Mouse (Mus musculus) testis, adult 2 months (tissue): Measurements from ENCODE around the gene Gm8369. TPM values are rescaled to one million over a fixed set of nuclear protein-coding genes. Genes with fewer than 3 reads are reported as not detected.

ENCODE experiments used
- H3K27ac ChIP-seq: fragments of 200-500 bp; 2 replicates; pipeline ENCODE4 v1.5.1; 2012; ENCODE audit warnings: low read depth, low read length; ENCODE audit not compliant: control insufficient read depth, insufficient read depth
- H3K27me3 ChIP-seq: fragments of 200-500 bp; 2 replicates; pipeline ENCODE4 v1.6.1; 2012; ENCODE audit warnings: mild to moderate bottlenecking, low read length, moderate library complexity; ENCODE audit not compliant: control insufficient read depth, insufficient read depth
- H3K36me3 ChIP-seq: fragments of 200-500 bp; 2 replicates; pipeline ENCODE4 v1.6.1; 2012; ENCODE audit warnings: mild to moderate bottlenecking, low read length; ENCODE audit not compliant: control insufficient read depth, insufficient read depth
- H3K4me1 ChIP-seq: fragments of 200-500 bp; 2 replicates; pipeline ENCODE4 v1.6.1; 2012; ENCODE audit warnings: low read length; ENCODE audit not compliant: control insufficient read depth, insufficient read depth
- H3K4me3 ChIP-seq: fragments of 200-500 bp; 2 replicates; pipeline ENCODE4 v1.5.1; 2012; ENCODE audit warnings: low read depth, mild to moderate bottlenecking, low read length, moderate library complexity, mixed read lengths; ENCODE audit not compliant: control insufficient read depth
- CTCF ChIP-seq: fragments of 200-500 bp; IDR thresholded peaks from 2 replicates; pipeline ENCODE4 v1.5.1; 2012; ENCODE audit warnings: low read depth, mild to moderate bottlenecking, inconsistent platforms, low read length, moderate library complexity; ENCODE audit not compliant: control insufficient read depth, insufficient read depth, insufficient replicate concordance
- POLR2A ChIP-seq: fragments of 200-500 bp; IDR thresholded peaks from 2 replicates; pipeline ENCODE4 v1.6.1; 2012; ENCODE audit warnings: low read depth, mild to moderate bottlenecking, inconsistent platforms, low read length, moderate library complexity; ENCODE audit not compliant: control insufficient read depth
- polyA plus RNA-seq: library from polyadenylated mRNA; depleted of rRNA; stranded (reverse); fragments of >200 nt; gene quantifications from 2 replicates; pipeline ENCODE4 v1.2.3, GENCODE M21; 2012

Gm8369 gene
- polyA plus RNA-seq, 1 experiment = 3.8 TPM

- no peaks in the 10 kb centered on the region for H3K36me3 ChIP-seq
- H3K27me3 ChIP-seq = no peaks in the 10 kb centered on the region
- H3K27ac ChIP-seq = no peak overlapping the region
- H3K4me3 ChIP-seq = no peak overlapping the region
- H3K4me1 ChIP-seq = no peaks in the 10 kb centered on the region
- TF ChIP-seq CTCF = no peak
- TF ChIP-seq POLR2A = no peak
Observed at GRCm38 (mm10) chr19:11479714-11480113, 6.0 kb upstream of the Gm8369 start.

GRCm38 (mm10) chr19:11482684-11483083 lies 3.1 kb upstream of the Gm8369 start:
- no peaks in the 10 kb centered on the region for H3K36me3 ChIP-seq
- TF ChIP-seq POLR2A = no peak
- no peak for TF ChIP-seq CTCF
- no peaks in the 10 kb centered on the region for H3K4me1 ChIP-seq
- H3K27me3 ChIP-seq = no peaks in the 10 kb centered on the region
- H3K4me3 ChIP-seq = no peak overlapping the region
- no peak overlapping the region for H3K27ac ChIP-seq

GRCm38 (mm10) chr19:11483941-11484340 lies 1.8 kb upstream of the Gm8369 start:
- H3K4me3 ChIP-seq = no peak overlapping the region
- H3K27me3 ChIP-seq = no peaks in the 10 kb centered on the region
- TF ChIP-seq CTCF (no peak), POLR2A (no peak)
- no peak overlapping the region for H3K27ac ChIP-seq
- H3K36me3 ChIP-seq = no peaks in the 10 kb centered on the region
- no peaks in the 10 kb centered on the region for H3K4me1 ChIP-seq

DNA sequence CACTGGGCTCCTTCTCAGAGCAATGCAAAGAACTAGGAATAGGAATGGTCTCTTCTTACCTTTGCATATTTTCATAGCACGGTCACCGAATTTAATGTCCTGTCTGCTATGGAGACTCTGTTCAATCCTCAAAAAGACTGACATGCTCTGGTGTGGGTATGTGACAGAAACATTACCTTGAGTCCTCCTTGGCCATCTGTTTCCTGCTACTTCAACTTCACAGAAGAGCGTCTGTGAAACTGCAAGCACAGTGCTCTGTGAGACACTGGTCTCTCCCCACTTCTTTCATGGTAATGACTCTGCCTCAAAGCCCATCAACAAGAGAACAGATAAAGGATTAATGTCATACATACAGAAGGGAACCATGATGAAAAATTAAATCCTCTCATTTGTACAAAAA lies 1.4 kb upstream of the Gm8369 start:
- H3K27me3 ChIP-seq = no peaks in the 10 kb centered on the region
- H3K4me3 ChIP-seq = no peak overlapping the region
- no peaks in the 10 kb centered on the region for H3K36me3 ChIP-seq
- TF ChIP-seq CTCF (no peak), POLR2A (no peak)
- H3K27ac ChIP-seq = no peak overlapping the region
- H3K4me1 ChIP-seq = no peaks in the 10 kb centered on the region

DNA sequence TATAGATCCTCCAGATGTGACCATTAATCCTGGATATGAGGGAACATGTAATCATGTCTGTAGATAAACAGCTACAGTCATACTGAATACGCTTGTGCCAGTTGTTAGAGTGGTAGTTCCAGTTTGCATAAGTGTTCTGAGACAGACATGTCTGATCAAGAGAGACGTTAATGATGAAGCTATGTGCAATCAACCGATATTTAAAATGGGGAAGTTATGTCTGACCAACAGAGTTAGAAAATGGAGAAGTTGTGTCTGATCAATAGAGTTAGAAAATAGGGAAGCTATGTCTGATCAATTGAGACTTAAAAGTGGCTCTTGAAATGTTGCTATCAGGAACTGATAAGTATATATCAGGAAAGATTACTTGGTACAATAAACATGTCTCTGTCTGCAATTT lies 472 bp upstream of the Gm8369 start:
- Histone ChIP-seq H3K36me3 (no peaks in the 10 kb centered on the region), H3K4me1 (no peaks in the 10 kb centered on the region), H3K27ac (no peak overlapping the region), H3K27me3 (no peaks in the 10 kb centered on the region), H3K4me3 (no peak overlapping the region)
- no peak for TF ChIP-seq POLR2A
- TF ChIP-seq CTCF = no peak

DNA sequence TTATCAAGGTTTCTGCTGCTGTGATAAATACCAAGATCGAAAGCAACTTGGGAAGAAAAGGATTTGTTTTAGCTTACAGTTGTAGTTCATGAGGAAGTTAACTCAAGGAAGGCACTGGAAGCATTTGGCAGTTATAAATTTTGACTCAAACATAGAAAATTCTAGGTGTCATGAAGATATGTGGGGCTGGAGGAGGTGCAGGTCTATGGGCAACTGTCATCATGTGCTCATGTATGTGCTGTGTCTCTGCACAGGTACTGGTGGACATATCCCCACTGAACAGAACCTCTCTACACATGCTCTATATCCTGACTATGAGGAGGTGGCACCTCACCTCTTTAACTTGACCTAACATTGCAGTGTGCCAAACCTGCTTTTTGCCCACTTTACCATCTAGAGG lies 861 bp downstream of the Gm8369 start:
- H3K27ac ChIP-seq = no peak overlapping the region
- H3K4me1 ChIP-seq = no peaks in the 10 kb centered on the region
- TF ChIP-seq CTCF (no peak), POLR2A (no peak)
- no peak overlapping the region for H3K4me3 ChIP-seq
- H3K27me3 ChIP-seq = no peaks in the 10 kb centered on the region
- H3K36me3 ChIP-seq = no peaks in the 10 kb centered on the region

DNA sequence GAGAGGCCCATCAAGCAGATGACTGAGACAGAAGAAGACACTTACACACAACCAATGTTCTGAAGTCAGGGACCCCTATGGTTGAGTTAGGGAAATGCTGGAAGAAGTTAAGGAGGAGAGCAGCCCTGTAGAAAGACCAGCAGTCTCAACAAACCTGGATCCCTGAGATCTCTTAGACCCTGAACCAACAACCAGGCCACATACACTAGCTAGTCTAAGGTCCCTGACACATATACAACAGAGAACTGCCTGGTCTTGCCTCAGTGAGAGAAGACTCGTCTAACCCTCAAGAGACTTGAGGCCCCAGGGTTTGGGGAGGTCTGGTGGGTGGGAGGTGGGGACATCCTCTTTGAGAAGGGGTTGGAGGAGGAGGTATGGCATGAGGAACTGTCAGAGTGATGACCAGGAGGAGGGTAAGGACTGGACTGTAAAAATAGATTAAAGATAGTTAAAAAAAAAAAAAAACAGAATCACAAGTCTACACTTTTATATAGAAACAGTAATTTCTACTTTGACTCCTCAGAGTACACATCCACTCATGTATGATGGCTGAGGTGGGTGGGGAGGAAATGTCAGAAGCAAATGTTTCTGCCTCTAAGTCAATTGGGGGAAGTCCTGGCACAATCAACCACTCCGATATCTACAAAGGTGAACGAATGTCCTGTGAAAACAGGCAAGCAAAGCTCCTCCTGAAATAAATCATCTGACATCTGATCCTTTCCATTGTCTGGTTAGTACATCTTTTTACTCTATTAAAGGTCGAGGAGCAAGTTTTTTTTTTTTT lies 5.9 kb downstream of the Gm8369 start:
- Histone ChIP-seq H3K27me3 (no peaks in the 10 kb centered on the region), H3K27ac (no peak overlapping the region), H3K4me1 (no peaks in the 10 kb centered on the region), H3K4me3 (no peak overlapping the region), H3K36me3 (no peaks in the 10 kb centered on the region)
- no peak for TF ChIP-seq CTCF
- TF ChIP-seq POLR2A = no peak

DNA sequence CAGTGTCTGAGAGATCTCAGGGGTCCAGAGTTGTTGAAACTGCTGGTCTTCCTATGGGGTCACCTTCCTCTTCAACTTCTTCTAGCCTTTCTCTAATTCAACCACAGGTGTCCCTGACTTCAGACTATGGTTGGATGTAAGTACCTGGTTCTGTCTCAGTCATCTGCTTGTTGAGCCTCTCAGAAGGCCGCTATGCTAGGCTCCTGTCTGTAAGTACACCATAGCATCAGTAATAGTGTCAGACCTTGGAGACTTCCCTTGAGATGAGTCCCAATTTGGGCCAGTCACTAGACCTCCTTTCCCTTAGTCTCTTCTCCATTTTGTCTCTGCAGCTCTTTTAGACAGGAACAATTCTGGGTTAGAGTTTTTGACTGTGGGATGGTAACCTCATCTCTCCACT lies 6.9 kb downstream of the Gm8369 start:
- Histone ChIP-seq H3K36me3 (no peaks in the 10 kb centered on the region), H3K27me3 (no peaks in the 10 kb centered on the region), H3K27ac (no peak overlapping the region), H3K4me1 (no peaks in the 10 kb centered on the region), H3K4me3 (no peak overlapping the region)
- TF ChIP-seq POLR2A = no peak
